Mouse (Mus musculus): ENCODE data around the gene Pnmal2. TPM values are rescaled to one million over a fixed set of nuclear protein-coding genes. Genes with fewer than 3 reads are reported as not detected.

Gene Pnmal2
- polyA plus RNA-seq (2012; rRNA removed) = 1.8 and 3.2 TPM in 2 replicates

DNA sequence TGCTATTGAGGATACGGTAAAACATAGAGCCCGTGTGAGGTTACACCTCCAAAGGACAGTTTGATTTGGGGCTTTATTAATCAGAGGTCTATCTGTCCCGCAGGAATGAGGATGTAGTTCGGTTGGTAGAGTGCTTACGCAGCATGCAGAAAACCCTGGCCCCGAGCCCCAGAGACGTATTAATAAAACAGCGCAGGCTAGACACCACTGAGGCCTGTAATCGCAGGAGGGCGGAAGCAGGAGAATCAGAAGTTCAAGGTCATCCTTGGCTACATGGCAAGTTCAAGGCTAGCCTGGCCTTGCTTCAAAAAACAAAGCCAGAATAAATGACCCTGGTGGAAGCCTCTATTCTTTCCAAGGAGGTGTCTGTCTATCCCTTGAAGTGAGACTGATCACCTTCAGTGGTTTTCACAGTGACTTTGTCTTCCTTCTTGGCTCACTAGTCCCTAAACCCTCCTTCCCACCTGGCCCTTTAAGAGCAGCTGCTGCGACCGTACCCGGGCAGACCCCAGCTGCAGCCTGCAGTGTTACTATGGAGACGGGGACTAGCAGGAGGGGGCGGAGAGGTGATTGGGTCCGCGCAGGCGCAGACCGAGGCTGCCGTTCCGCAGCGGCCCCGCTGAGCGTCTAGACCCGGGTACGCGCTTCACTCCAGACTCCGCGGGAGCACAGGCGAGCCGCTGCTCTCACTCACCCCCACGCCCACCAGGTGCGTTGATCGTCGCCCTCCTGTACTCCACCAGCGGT, at the start of gene Pnmal2:
TSS of gene Pnmal2 (plus strand) at position 622 of the 747 bp plus-strand sequence.

GRCm38 (mm10) chr7:16906281-16906680, 38.2 kb upstream of the Pnmal2 start, which contains the start of gene Ptgir:
TSS of gene Ptgir (plus strand) at chr7:16906490.

GRCm38 (mm10) chr7:16924037-16924834, 20.2 kb upstream of the Pnmal2 start, which contains the start of gene Calm3:
TSS of gene Calm3 (minus strand) at chr7:16924114.

DNA sequence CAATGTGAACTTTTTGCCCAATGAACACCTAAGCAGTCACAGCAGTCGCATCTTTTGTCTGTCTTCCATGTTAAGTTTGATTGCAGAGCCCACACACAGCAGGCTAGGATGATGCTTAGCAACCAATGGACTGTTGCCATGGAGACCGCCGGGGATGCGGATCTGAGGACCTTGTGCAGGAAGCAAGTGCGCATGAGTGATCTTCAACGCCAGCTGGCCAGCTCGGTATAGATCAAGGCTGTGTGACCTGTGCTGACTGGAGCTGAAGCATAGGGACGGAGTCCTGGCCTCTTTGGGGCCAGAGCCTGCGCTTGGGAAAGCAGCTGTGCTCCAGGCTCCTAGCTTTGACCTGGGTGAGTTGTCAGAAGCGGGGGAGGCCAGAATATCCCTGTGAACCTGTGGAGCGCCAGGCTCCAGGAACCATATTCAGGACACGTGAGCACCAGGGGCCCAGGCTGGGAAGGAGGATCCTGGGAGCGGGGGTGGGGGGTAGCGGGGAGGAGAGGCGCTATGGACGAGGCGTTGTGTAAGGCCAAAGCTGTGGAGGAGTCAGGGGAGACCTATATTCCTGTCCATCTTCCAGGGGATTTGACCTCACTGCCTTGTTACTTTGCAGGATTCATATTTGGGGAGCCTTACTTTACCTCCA, 15.2 kb downstream of the Pnmal2 start, which contains the start of gene Pnmal1:
TSS of gene Pnmal1 (plus strand) at position 141 of the 649 bp plus-strand sequence.

DNA sequence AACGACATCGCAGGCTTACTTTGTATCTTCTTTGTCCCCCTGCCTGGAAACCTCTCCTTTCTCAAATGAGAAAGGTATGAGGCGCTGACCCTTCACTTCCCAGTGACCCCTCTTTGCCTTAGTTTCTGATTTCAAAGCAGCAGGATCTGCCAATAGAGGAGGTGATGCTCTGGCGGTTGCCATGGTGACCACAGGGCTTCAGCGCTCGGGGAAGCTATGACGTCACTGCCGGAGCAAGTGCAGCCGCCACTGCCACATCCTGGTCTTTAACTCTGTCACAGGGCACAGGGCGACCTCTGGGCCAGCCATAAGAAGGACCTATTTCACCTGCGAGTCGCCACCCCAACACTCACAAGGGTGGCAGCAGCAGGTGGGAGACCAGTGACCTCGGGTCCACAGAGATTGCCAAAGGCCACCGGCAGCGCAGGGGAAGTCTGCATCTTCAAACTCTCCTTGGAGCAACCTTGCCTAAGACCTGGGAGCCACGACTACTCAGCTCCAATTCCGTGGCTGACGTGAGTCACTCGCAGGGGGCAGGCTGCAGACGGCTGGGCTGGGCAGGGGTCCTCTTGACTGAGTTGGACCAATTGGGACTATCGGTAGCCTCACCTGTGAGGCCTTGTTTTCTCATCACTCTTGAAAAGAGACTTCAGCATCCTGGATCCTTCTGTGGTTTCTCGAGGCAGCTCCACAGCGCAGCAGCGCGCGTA, 38.5 kb downstream of the Pnmal2 start, which contains the start of gene Gm42372:
TSS of gene Gm42372 (plus strand) at position 228 of the 710 bp plus-strand sequence.

GRCm38 (mm10) chr7:16992451-16992807, 47.9 kb downstream of the Pnmal2 start, which contains the start of gene Ccdc8:
TSS of gene Ccdc8 (plus strand) at chr7:16992708.

Other genes with a start within 250 kb of the Pnmal2 start
- gene Ceacam9, start 222.8 kb upstream of the Pnmal2 start, polyA plus RNA-seq (2012; rRNA removed) = 0.16 TPM in 1 of 2 replicates, not detected in the other
- 208 and 306 TPM in 2 replicates for gene Ap2s1, start 206.3 kb upstream of the Pnmal2 start, polyA plus RNA-seq (2012; rRNA removed)
- gene Slc1a5, start 163.3 kb upstream of the Pnmal2 start, polyA plus RNA-seq (2012; rRNA removed) = 38.8 and 53.1 TPM in 2 replicates
- 67.8 and 69.3 TPM in 2 replicates for gene Strn4, start 128.8 kb upstream of the Pnmal2 start, polyA plus RNA-seq (2012; rRNA removed)
- gene Fkrp, start 128.0 kb upstream of the Pnmal2 start, polyA plus RNA-seq (2012; rRNA removed) = 11.9 and 19.0 TPM in 2 replicates
- 13.5 and 16.1 TPM in 2 replicates for gene Prkd2, start 101.8 kb upstream of the Pnmal2 start, polyA plus RNA-seq (2012; rRNA removed)
- gene Dact3, start 69.4 kb upstream of the Pnmal2 start, polyA plus RNA-seq (2012; rRNA removed) = 30.7 and 76.5 TPM in 2 replicates
- gene Gng8, start 52.9 kb upstream of the Pnmal2 start, polyA plus RNA-seq (2012; rRNA removed) = 5.1 and 6.2 TPM in 2 replicates
- gene Ptgir, start 38.2 kb upstream of the Pnmal2 start, polyA plus RNA-seq (2012; rRNA removed) = 1.8 and 3.1 TPM in 2 replicates
- gene Calm3, start 20.6 kb upstream of the Pnmal2 start, polyA plus RNA-seq (2012; rRNA removed) = 145 and 149 TPM in 2 replicates
- gene Pnmal1, start 15.0 kb downstream of the Pnmal2 start, polyA plus RNA-seq (2012; rRNA removed) = 0.04 and 0.08 TPM in 2 replicates
- 0.01 TPM in 1 of 2 replicates, not detected in the other for gene Gm42372, start 38.4 kb downstream of the Pnmal2 start, polyA plus RNA-seq (2012; rRNA removed)
- gene Ccdc8, start 48.0 kb downstream of the Pnmal2 start, polyA plus RNA-seq (2012; rRNA removed) = 0.70 TPM in 2 replicates
- 124 and 163 TPM in 2 replicates for gene Ppp5c, start 83.2 kb downstream of the Pnmal2 start, polyA plus RNA-seq (2012; rRNA removed)
- gene Hif3a, start 117.7 kb downstream of the Pnmal2 start, polyA plus RNA-seq (2012; rRNA removed) = 0.29 and 1.7 TPM in 2 replicates
- not detected in 2 replicates for gene Psg16, start 129.4 kb downstream of the Pnmal2 start, polyA plus RNA-seq (2012; rRNA removed)
- gene Ceacam3, start 205.6 kb downstream of the Pnmal2 start, polyA plus RNA-seq (2012; rRNA removed) = not detected in 2 replicates

Measured in stomach, adult 2 months (tissue).